Mouse (Mus musculus) liver, adult 2 months (tissue): ENCODE data around the gene Crhr1. TPM values are rescaled to one million over a fixed set of nuclear protein-coding genes. Genes with fewer than 3 reads are reported as not detected.

Experiments
- DNase-seq: peaks from one replicate; pipeline ENCODE4 v3.0.0-alpha.2; 2011; ENCODE audit warnings: low read depth, low spot score; ENCODE audit errors: extremely low read depth
- H3K27ac ChIP-seq: fragments of 200-500 bp; replicated peaks from 2 replicates; pipeline ENCODE4 v1.5.1; 2012; ENCODE audit warnings: low read depth, mild to moderate bottlenecking, control low read depth, inconsistent platforms, low read length; ENCODE audit not compliant: insufficient read depth
- H3K27me3 ChIP-seq: fragments of 200-500 bp; 2 replicates; pipeline ENCODE4 v1.6.1; 2012; ENCODE audit warnings: mild to moderate bottlenecking, moderate library complexity, low read length, inconsistent platforms; ENCODE audit not compliant: control insufficient read depth, insufficient read depth
- H3K36me3 ChIP-seq: fragments of 200-500 bp; 2 replicates; pipeline ENCODE4 v1.6.1; 2012; ENCODE audit warnings: low read length, inconsistent platforms; ENCODE audit not compliant: control insufficient read depth, insufficient read depth
- H3K4me1 ChIP-seq: fragments of 200-500 bp; 2 replicates; pipeline ENCODE4 v1.6.1; 2011; ENCODE audit warnings: low read length; ENCODE audit not compliant: control insufficient read depth, insufficient read depth
- H3K4me3 ChIP-seq: fragments of 200-500 bp; 2 replicates; pipeline ENCODE4 v1.5.1; 2011; ENCODE audit warnings: low read depth, mild to moderate bottlenecking, control low read depth, low read length, moderate library complexity; ENCODE audit not compliant: insufficient read depth
- H3K79me2 ChIP-seq: fragments of 200-500 bp; 2 replicates; pipeline ENCODE4 v1.6.1; 2012; ENCODE audit warnings: inconsistent platforms, mild to moderate bottlenecking, low read length, moderate library complexity; ENCODE audit not compliant: control insufficient read depth, insufficient read depth
- H3K9ac ChIP-seq: fragments of 200-500 bp; 2 replicates; pipeline ENCODE4 v1.6.1; 2012; ENCODE audit warnings: low read depth, mild to moderate bottlenecking, control low read depth, inconsistent platforms, low read length
- CTCF ChIP-seq: fragments of 200-500 bp; IDR thresholded peaks from 2 replicates; pipeline ENCODE4 v1.5.1; 2011; ENCODE audit warnings: low read depth, low read length, control low read depth
- POLR2A ChIP-seq: fragments of 200-500 bp; IDR thresholded peaks from 2 replicates; pipeline ENCODE4 v1.6.1; 2011; ENCODE audit warnings: low read length, control low read depth; ENCODE audit not compliant: insufficient read depth; ENCODE audit errors: extremely low read depth
- WGBS: fragments of 180-500 bp; shearing (Covaris S2); methylation state at CpG from one replicate; pipeline ENCODE4 v1.1.7; 2018; 5-methylcytosine and 5-hydroxymethylcytosine counted together
- polyA plus RNA-seq: library from polyadenylated mRNA; depleted of rRNA; stranded (reverse); fragments of >200 nt; gene quantifications from 2 replicates; pipeline ENCODE4 v1.2.3, GENCODE M21; 2012
- total RNA-seq: library from RNA; depleted of rRNA; stranded (reverse); fragments of >200 nt; gene quantifications from 2 replicates; pipeline ENCODE4 v1.2.3, GENCODE M21; 2014

The Crhr1 gene
- total and polyA plus RNA-seq, 2 experiments, result 0.04 TPM; not detected in 1

GRCm38 (mm10) chr11:104096536-104096935, 36.1 kb upstream of the Crhr1 start:
- TF ChIP-seq POLR2A (no peak), CTCF (no peak)
- WGBS, result 86% methylated on average over 7 of the region's 7 CpGs
- H3K9ac ChIP-seq, result no peak overlapping the region

GRCm38 (mm10) chr11:104099542-104099941, 33.1 kb upstream of the Crhr1 start:
- Histone ChIP-seq H3K27ac (no peak overlapping the region), H3K9ac (no peak overlapping the region), H3K4me3 (no peak overlapping the region), H3K4me1 (no peaks in the 10 kb centered on the region), H3K27me3 (no peaks in the 10 kb centered on the region), H3K79me2 (no peaks in the 10 kb centered on the region), H3K36me3 (no peaks in the 10 kb centered on the region)
- 36% methylated on average over 7 of the region's 7 CpGs for WGBS
- DNase-seq, result no peak
- TF ChIP-seq CTCF, result no peak
- TF ChIP-seq POLR2A, result no peak

More at GRCm38 (mm10) chr11:104096536-104096935, 36.1 kb upstream of the Crhr1 start:
- no peak for DNase-seq
- Histone ChIP-seq H3K4me3 (no peak overlapping the region), H3K4me1 (no peaks in the 10 kb centered on the region), H3K27ac (no peak overlapping the region), H3K27me3 (no peaks in the 10 kb centered on the region), H3K36me3 (no peaks in the 10 kb centered on the region), H3K79me2 (no peaks in the 10 kb centered on the region)

GRCm38 (mm10) chr11:104102641-104103040, 30.0 kb upstream of the Crhr1 start:
- H3K9ac ChIP-seq, result no peak overlapping the region
- TF ChIP-seq CTCF, result no peak
- TF ChIP-seq POLR2A, result no peak
- no peaks in the 10 kb centered on the region for H3K27me3 ChIP-seq
- no peak for DNase-seq
- H3K4me3 ChIP-seq, result no peak overlapping the region
- no peaks in the 10 kb centered on the region for H3K79me2 ChIP-seq
- no peaks in the 10 kb centered on the region for H3K36me3 ChIP-seq
- 57% methylated on average over 8 of the region's 8 CpGs for WGBS
- no peaks in the 10 kb centered on the region for H3K4me1 ChIP-seq
- H3K27ac ChIP-seq, result no peak overlapping the region

- no peaks in the 10 kb centered on the region for H3K79me2 ChIP-seq
- 74% methylated on average over 5 of the region's 5 CpGs for WGBS
- no peak overlapping the region for H3K27ac ChIP-seq
- no peak for DNase-seq
- H3K9ac ChIP-seq, result no peak overlapping the region
- H3K27me3 ChIP-seq, result no peaks in the 10 kb centered on the region
- no peaks in the 10 kb centered on the region for H3K4me1 ChIP-seq
- H3K4me3 ChIP-seq, result no peak overlapping the region
- no peak for TF ChIP-seq CTCF
- no peak for TF ChIP-seq POLR2A
- H3K36me3 ChIP-seq, result no peaks in the 10 kb centered on the region
Measured at GRCm38 (mm10) chr11:104106329-104106728, 26.3 kb upstream of the Crhr1 start.

- Histone ChIP-seq H3K36me3 (no peaks in the 10 kb centered on the region), H3K27me3 (no peaks in the 10 kb centered on the region)
- whole genome bisulfite sequencing, result 73% methylated on average over 2 of the region's 2 CpGs
Measured at GRCm38 (mm10) chr11:104106969-104107368, 25.7 kb upstream of the Crhr1 start.

GRCm38 (mm10) chr11:104110366-104110765, 22.3 kb upstream of the Crhr1 start:
- Histone ChIP-seq H3K4me1 (no peaks in the 10 kb centered on the region), H3K27ac (no peak overlapping the region), H3K27me3 (no peaks in the 10 kb centered on the region), H3K9ac (no peak overlapping the region), H3K4me3 (no peak overlapping the region), H3K79me2 (no peaks in the 10 kb centered on the region), H3K36me3 (no peaks in the 10 kb centered on the region)
- TF ChIP-seq POLR2A (no peak), CTCF (no peak)
- DNase-seq, result no peak
- WGBS, result 49% methylated on average over 1 of the region's 1 CpGs

More at GRCm38 (mm10) chr11:104106969-104107368, 25.7 kb upstream of the Crhr1 start:
- no peak for TF ChIP-seq POLR2A
- TF ChIP-seq CTCF, result no peak
- Histone ChIP-seq H3K79me2 (no peaks in the 10 kb centered on the region), H3K27ac (no peak overlapping the region), H3K4me3 (no peak overlapping the region), H3K4me1 (no peaks in the 10 kb centered on the region), H3K9ac (no peak overlapping the region)
- DNase-seq, result no peak
